Mouse (Mus musculus): ENCODE data around the gene Fyb2. TPM values are rescaled to one million over a fixed set of nuclear protein-coding genes. Genes with fewer than 3 reads are reported as not detected.

The Fyb2 gene
- total RNA-seq, 1 experiment: 0.09 TPM

DNA sequence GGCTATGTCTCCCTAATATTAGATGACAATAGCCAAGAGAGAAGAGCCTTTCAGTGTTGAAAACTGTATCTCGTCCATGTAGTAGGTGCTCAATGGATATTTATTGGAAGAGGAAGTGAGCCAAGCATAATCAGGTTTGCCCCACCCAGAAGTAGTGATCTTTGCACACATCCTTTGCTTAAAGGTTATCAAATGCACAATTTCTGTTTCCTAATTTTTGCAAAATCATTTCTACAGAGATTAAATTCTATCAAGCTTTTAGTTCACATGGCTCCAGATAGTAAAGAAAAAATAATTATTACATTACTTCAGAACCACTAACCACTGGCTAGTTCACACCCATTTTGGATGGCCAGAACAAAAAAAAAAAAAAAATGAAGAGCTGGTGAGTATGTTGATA, 28.6 kb downstream of the Fyb2 start:
- no peak overlapping the region for H3K27ac ChIP-seq (ENCODE audit: insufficient read depth, low read depth, low read length, poor library complexity, severe bottlenecking)
- H3K36me3 ChIP-seq (ENCODE audit: control insufficient read depth, insufficient read depth, low read length, poor library complexity, severe bottlenecking): no peaks in the 10 kb centered on the region
- H3K9me3 ChIP-seq (ENCODE audit: control insufficient read depth, insufficient read depth, low read depth, low read length): no peaks in the 10 kb centered on the region
- in situ Hi-C loops (cut with MboI; ENCODE audit: low sequenced_read_pairs in 2 of 2, unreplicated experiment in 2 of 2): no loop called here
- H3K4me3 ChIP-seq (ENCODE audit: insufficient read depth in 1 of 2, low read depth in 1 of 2, low read length in 2 of 2, poor library complexity in 1 of 2, severe bottlenecking in 1 of 2): no peak overlapping the region
- no peak for TF ChIP-seq HCFC1 (IDR thresholded peaks at IDR 0.05; ENCODE audit: borderline replicate concordance, insufficient read depth, low read length)
- TF ChIP-seq MAFK (IDR thresholded peaks at IDR 0.05; ENCODE audit: insufficient read depth, low read depth, low read length): no peak
- no peak for TF ChIP-seq CHD2 (IDR thresholded peaks at IDR 0.05; ENCODE audit: low read depth, low read length)
- no peak for TF ChIP-seq ZNF384 (IDR thresholded peaks at IDR 0.05; ENCODE audit: low read depth, low read length)
- no peak for TF ChIP-seq ZC3H11A (IDR thresholded peaks at IDR 0.05; ENCODE audit: borderline replicate concordance, low read depth, low read length)
- no peaks in the 10 kb centered on the region for H3K4me1 ChIP-seq (ENCODE audit: control insufficient read depth in 2 of 2, insufficient read depth in 2 of 2, low read length in 2 of 2, poor library complexity in 1 of 2)
- no peak overlapping the region for H3K9ac ChIP-seq (ENCODE audit: insufficient read depth, low read depth, low read length, poor library complexity, severe bottlenecking)
- no peak for DNase-seq (ENCODE audit: low read depth, low spot score)

DNA sequence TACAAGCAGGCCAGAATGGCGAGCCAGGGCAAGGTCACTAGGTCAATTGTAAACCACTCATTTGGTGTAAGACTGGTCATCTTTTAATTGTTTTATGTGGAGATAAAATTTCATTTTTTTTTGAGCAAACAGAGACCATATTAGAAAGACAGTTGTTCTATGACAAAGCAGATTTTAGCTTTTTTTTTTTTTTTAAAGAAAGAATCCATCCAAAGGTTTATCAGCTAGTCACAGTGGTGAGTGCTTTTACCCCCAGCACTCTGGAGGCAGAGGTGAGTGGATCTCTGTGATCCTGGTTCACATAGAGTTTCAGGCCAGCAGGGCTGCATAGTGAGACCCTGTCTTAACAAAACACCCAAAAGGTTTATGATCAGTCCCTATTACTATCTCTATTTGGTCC, 31.2 kb downstream of the Fyb2 start:
- TF ChIP-seq CHD2 (IDR thresholded peaks at IDR 0.05; ENCODE audit: low read depth, low read length) (no peak), HCFC1 (IDR thresholded peaks at IDR 0.05; ENCODE audit: borderline replicate concordance, insufficient read depth, low read length) (no peak), MAFK (IDR thresholded peaks at IDR 0.05; ENCODE audit: insufficient read depth, low read depth, low read length) (no peak), ZNF384 (IDR thresholded peaks at IDR 0.05; ENCODE audit: low read depth, low read length) (no peak), ZC3H11A (IDR thresholded peaks at IDR 0.05; ENCODE audit: borderline replicate concordance, low read depth, low read length) (no peak)
- no peaks in the 10 kb centered on the region for H3K9me3 ChIP-seq (ENCODE audit: control insufficient read depth, insufficient read depth, low read depth, low read length)

DNA sequence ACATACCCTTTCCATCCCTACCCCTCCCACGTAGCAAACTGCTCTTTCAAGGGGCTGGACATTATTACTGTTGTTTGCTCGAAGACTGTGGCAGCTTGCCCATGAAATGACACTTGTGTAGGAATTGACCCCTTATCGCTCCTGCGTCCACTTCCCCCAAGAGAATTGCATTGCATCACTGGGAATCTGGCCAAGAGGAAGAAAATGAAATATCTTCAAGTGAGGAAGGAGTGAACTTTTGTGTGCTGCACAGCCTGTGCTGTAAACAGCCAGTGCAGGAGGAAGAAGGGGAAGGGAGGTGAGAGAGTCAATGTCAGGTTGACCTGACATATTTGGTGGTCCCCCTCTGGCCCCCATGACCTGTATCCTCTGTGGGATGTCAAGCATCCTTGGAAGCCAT, 35.6 kb downstream of the Fyb2 start:
- no peak overlapping the region for H3K4me3 ChIP-seq (ENCODE audit: insufficient read depth in 1 of 2, low read depth in 1 of 2, low read length in 2 of 2, poor library complexity in 1 of 2, severe bottlenecking in 1 of 2)
- H3K9me3 ChIP-seq (ENCODE audit: control insufficient read depth, insufficient read depth, low read depth, low read length): no peaks in the 10 kb centered on the region
- in situ Hi-C loops (cut with MboI; ENCODE audit: low sequenced_read_pairs in 2 of 2, unreplicated experiment in 2 of 2): no loop called here
- H3K36me3 ChIP-seq (ENCODE audit: control insufficient read depth, insufficient read depth, low read length, poor library complexity, severe bottlenecking): no peaks in the 10 kb centered on the region
- no peak for TF ChIP-seq CHD2 (IDR thresholded peaks at IDR 0.05; ENCODE audit: low read depth, low read length)
- TF ChIP-seq MAFK (IDR thresholded peaks at IDR 0.05; ENCODE audit: insufficient read depth, low read depth, low read length): no peak
- no peak for TF ChIP-seq HCFC1 (IDR thresholded peaks at IDR 0.05; ENCODE audit: borderline replicate concordance, insufficient read depth, low read length)
- TF ChIP-seq ZC3H11A (IDR thresholded peaks at IDR 0.05; ENCODE audit: borderline replicate concordance, low read depth, low read length): no peak
- TF ChIP-seq ZNF384 (IDR thresholded peaks at IDR 0.05; ENCODE audit: low read depth, low read length): no peak
- H3K27ac ChIP-seq (ENCODE audit: insufficient read depth, low read depth, low read length, poor library complexity, severe bottlenecking): no peak overlapping the region
- no peaks in the 10 kb centered on the region for H3K4me1 ChIP-seq (ENCODE audit: control insufficient read depth in 2 of 2, insufficient read depth in 2 of 2, low read length in 2 of 2, poor library complexity in 1 of 2)
- H3K9ac ChIP-seq (ENCODE audit: insufficient read depth, low read depth, low read length, poor library complexity, severe bottlenecking): no peak overlapping the region
- no peak for DNase-seq (ENCODE audit: low read depth, low spot score)

More for the DNA sequence above, 31.2 kb downstream of the Fyb2 start:
- Histone ChIP-seq H3K4me1 (ENCODE audit: control insufficient read depth in 2 of 2, insufficient read depth in 2 of 2, low read length in 2 of 2, poor library complexity in 1 of 2) (no peaks in the 10 kb centered on the region), H3K27ac (ENCODE audit: insufficient read depth, low read depth, low read length, poor library complexity, severe bottlenecking) (no peak overlapping the region), H3K9ac (ENCODE audit: insufficient read depth, low read depth, low read length, poor library complexity, severe bottlenecking) (no peak overlapping the region), H3K36me3 (ENCODE audit: control insufficient read depth, insufficient read depth, low read length, poor library complexity, severe bottlenecking) (no peaks in the 10 kb centered on the region), H3K4me3 (ENCODE audit: insufficient read depth in 1 of 2, low read depth in 1 of 2, low read length in 2 of 2, poor library complexity in 1 of 2, severe bottlenecking in 1 of 2) (no peak overlapping the region)
- in situ Hi-C loops (cut with MboI; ENCODE audit: low sequenced_read_pairs in 2 of 2, unreplicated experiment in 2 of 2): no loop called here
- DNase-seq (ENCODE audit: low read depth, low spot score): no peak

DNA sequence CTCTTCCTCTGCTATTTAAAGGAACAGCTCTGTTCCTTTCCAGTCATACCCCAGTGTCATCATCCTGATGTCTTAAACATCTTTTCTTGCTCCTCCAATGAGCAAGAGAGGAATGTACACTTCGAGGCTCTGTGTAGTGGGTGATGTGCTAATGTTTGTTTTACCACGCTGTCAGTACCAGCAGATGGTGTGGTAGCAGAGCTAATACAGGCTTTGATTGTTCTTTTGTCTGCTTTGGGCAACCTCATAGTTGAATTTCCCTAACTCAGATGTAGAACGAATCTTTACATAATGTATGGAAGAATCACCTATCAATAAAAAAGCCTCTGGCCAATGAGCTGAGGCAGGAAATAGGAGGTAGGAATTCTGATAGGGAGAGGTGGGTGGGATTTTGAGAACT, 36.0 kb downstream of the Fyb2 start:
- Histone ChIP-seq H3K9ac (ENCODE audit: insufficient read depth, low read depth, low read length, poor library complexity, severe bottlenecking) (no peak overlapping the region), H3K9me3 (ENCODE audit: control insufficient read depth, insufficient read depth, low read depth, low read length) (no peaks in the 10 kb centered on the region), H3K4me1 (ENCODE audit: control insufficient read depth in 2 of 2, insufficient read depth in 2 of 2, low read length in 2 of 2, poor library complexity in 1 of 2) (no peaks in the 10 kb centered on the region), H3K27ac (ENCODE audit: insufficient read depth, low read depth, low read length, poor library complexity, severe bottlenecking) (no peak overlapping the region), H3K36me3 (ENCODE audit: control insufficient read depth, insufficient read depth, low read length, poor library complexity, severe bottlenecking) (no peaks in the 10 kb centered on the region), H3K4me3 (ENCODE audit: insufficient read depth in 1 of 2, low read depth in 1 of 2, low read length in 2 of 2, poor library complexity in 1 of 2, severe bottlenecking in 1 of 2) (no peak overlapping the region)
- no peak for DNase-seq (ENCODE audit: low read depth, low spot score)
- in situ Hi-C loops (cut with MboI; ENCODE audit: low sequenced_read_pairs in 2 of 2, unreplicated experiment in 2 of 2): no loop called here
- no peak for TF ChIP-seq ZC3H11A (IDR thresholded peaks at IDR 0.05; ENCODE audit: borderline replicate concordance, low read depth, low read length)
- no peak for TF ChIP-seq ZNF384 (IDR thresholded peaks at IDR 0.05; ENCODE audit: low read depth, low read length)
- TF ChIP-seq HCFC1 (IDR thresholded peaks at IDR 0.05; ENCODE audit: borderline replicate concordance, insufficient read depth, low read length): no peak
- TF ChIP-seq MAFK (IDR thresholded peaks at IDR 0.05; ENCODE audit: insufficient read depth, low read depth, low read length): no peak
- no peak for TF ChIP-seq CHD2 (IDR thresholded peaks at IDR 0.05; ENCODE audit: low read depth, low read length)
